Mouse (Mus musculus) MEL (cell line): Measurements from ENCODE around the gene Eef1a2. TPM values are rescaled to one million over a fixed set of nuclear protein-coding genes. Genes with fewer than 3 reads are reported as not detected.

Experiments
- DNase-seq: peaks from one replicate; pipeline ENCODE4 v3.0.0; 2011; ENCODE audit warnings: low read depth, low spot score
- H3K27ac ChIP-seq: 2 replicates; pipeline ENCODE4 v1.5.1; 2012; ENCODE audit warnings: low read depth, mild to moderate bottlenecking, control low read depth, low read length, moderate library complexity; ENCODE audit not compliant: control insufficient read depth
- H3K27me3 ChIP-seq, 2 experiments: fragments of 150-350 bp in 1 of 2; sonication (generic) in 1 of 2; 2 replicates each; pipeline ENCODE4 v1.6.1; 2012; ENCODE audit warnings: low read length in 2 of 2, mild to moderate bottlenecking in 2 of 2, improper control_type of control experiment in 1 of 2, moderate library complexity in 1 of 2; ENCODE audit not compliant: insufficient read depth in 2 of 2, control insufficient read depth in 1 of 2
- H3K36me3 ChIP-seq, 2 experiments: 2 replicates each; pipeline ENCODE4 v1.6.1; 2012 to 2014; ENCODE audit warnings: low read length in 2 of 2, improper control_type of control experiment in 1 of 2, inconsistent platforms in 1 of 2, mild to moderate bottlenecking in 1 of 2; ENCODE audit not compliant: insufficient read depth in 2 of 2, control insufficient read depth in 1 of 2
- H3K4me1 ChIP-seq, 2 experiments: fragments of 150-350 bp in 1 of 2; sonication (generic) in 1 of 2; 2 replicates each; pipeline ENCODE4 v1.6.1; 2012; ENCODE audit warnings: low read length in 2 of 2, improper control_type of control experiment in 1 of 2, mild to moderate bottlenecking in 1 of 2; ENCODE audit not compliant: insufficient read depth in 2 of 2, control insufficient read depth in 1 of 2
- H3K4me3 ChIP-seq, 2 experiments: fragments of 150-350 bp in 1 of 2; sonication (generic) in 1 of 2; 2 replicates each; pipeline ENCODE4 v1.5.1; 2012; ENCODE audit warnings: low read depth in 2 of 2, low read length in 2 of 2, mild to moderate bottlenecking in 2 of 2, moderate library complexity in 2 of 2, control low read depth in 1 of 2, improper control_type of control experiment in 1 of 2; ENCODE audit not compliant: control insufficient read depth in 1 of 2, insufficient read depth in 1 of 2
- H3K79me2 ChIP-seq: 2 replicates; pipeline ENCODE4 v1.6.1; 2012; ENCODE audit warnings: mild to moderate bottlenecking, low read length, moderate library complexity; ENCODE audit not compliant: control insufficient read depth, poor library complexity, insufficient read depth
- H3K9ac ChIP-seq: 2 replicates; pipeline ENCODE4 v1.6.1; 2012; ENCODE audit warnings: low read depth, mild to moderate bottlenecking, control low read depth, low read length, moderate library complexity; ENCODE audit not compliant: control insufficient read depth, poor library complexity, severe bottlenecking
- H3K9me3 ChIP-seq: fragments of 150-350 bp; sonication (generic); replicated peaks from 2 replicates; pipeline ENCODE4 v1.6.1; 2012; ENCODE audit warnings: mild to moderate bottlenecking, low read length, improper control_type of control experiment, moderate library complexity; ENCODE audit not compliant: insufficient read depth
- BHLHE40 ChIP-seq: IDR thresholded peaks from 2 replicates; pipeline ENCODE4 v1.6.1; 2012; ENCODE audit warnings: low read depth, mild to moderate bottlenecking, inconsistent platforms, low read length, improper control_type of control experiment, borderline replicate concordance
- CHD1 ChIP-seq: IDR thresholded peaks from 2 replicates; pipeline ENCODE4 v1.6.1; 2012; ENCODE audit warnings: low read depth, mild to moderate bottlenecking, inconsistent platforms, low read length, improper control_type of control experiment
- CHD2 ChIP-seq: IDR thresholded peaks from 2 replicates; pipeline ENCODE4 v1.6.1; 2011; ENCODE audit warnings: low read length, improper control_type of control experiment
- CTCF ChIP-seq, 3 experiments: IDR thresholded peaks in 2 of 3; conservative IDR thresholded peaks in 1 of 3; 2 replicates each; pipeline ENCODE4 v1.5.1; 2011 to 2012; ENCODE audit warnings: low read length in 3 of 3, low read depth in 2 of 3, mild to moderate bottlenecking in 2 of 3, improper control_type of control experiment in 1 of 3, inconsistent platforms in 1 of 3, mixed read lengths in 1 of 3, moderate library complexity in 1 of 3; ENCODE audit not compliant: control insufficient read depth in 1 of 3, insufficient read depth in 1 of 3, poor library complexity in 1 of 3, severe bottlenecking in 1 of 3
- EP300 ChIP-seq, 2 experiments: IDR thresholded peaks; 2 replicates each; pipeline ENCODE4 v1.6.1; 2011; ENCODE audit warnings: improper control_type of control experiment in 2 of 2, low read length in 2 of 2, low read depth in 1 of 2, mild to moderate bottlenecking in 1 of 2
- GABPA ChIP-seq: IDR thresholded peaks from 2 replicates; pipeline ENCODE4 v1.6.1; 2012; ENCODE audit warnings: low read depth, mild to moderate bottlenecking, inconsistent platforms, low read length, improper control_type of control experiment, moderate library complexity
- JUND ChIP-seq: IDR thresholded peaks from 2 replicates; pipeline ENCODE4 v1.6.1; 2011; ENCODE audit warnings: low read depth, mild to moderate bottlenecking, improper control_type of control experiment, low read length
- MAFK ChIP-seq: IDR thresholded peaks from 2 replicates; pipeline ENCODE4 v1.6.1; 2011; ENCODE audit warnings: low read depth, mild to moderate bottlenecking, low read length, improper control_type of control experiment, borderline replicate concordance
- MAX ChIP-seq: IDR thresholded peaks from 2 replicates; pipeline ENCODE4 v1.6.1; 2011; ENCODE audit warnings: low read length, improper control_type of control experiment
- MEF2A ChIP-seq: IDR thresholded peaks from 2 replicates; pipeline ENCODE4 v1.6.1; 2014; ENCODE audit warnings: low read depth, mild to moderate bottlenecking, inconsistent platforms, low read length, improper control_type of control experiment; ENCODE audit not compliant: poor library complexity, insufficient replicate concordance, severe bottlenecking; ENCODE audit errors: extremely low read depth
- MXI1 ChIP-seq: IDR thresholded peaks from 2 replicates; pipeline ENCODE4 v1.6.1; 2011; ENCODE audit warnings: mild to moderate bottlenecking, low read depth, low read length, improper control_type of control experiment
- MYB ChIP-seq: IDR thresholded peaks from 2 replicates; pipeline ENCODE4 v1.6.1; 2011; ENCODE audit warnings: mild to moderate bottlenecking, low read depth, low read length, improper control_type of control experiment
- MYC ChIP-seq: IDR thresholded peaks from 2 replicates; pipeline ENCODE4 v1.6.1; 2011; ENCODE audit warnings: low read depth, mild to moderate bottlenecking, low read length, improper control_type of control experiment, moderate library complexity
- NELFE ChIP-seq: IDR thresholded peaks from 2 replicates; pipeline ENCODE4 v1.6.1; 2011; ENCODE audit warnings: low read depth, low read length, improper control_type of control experiment
- NRF1 ChIP-seq: IDR thresholded peaks from 2 replicates; pipeline ENCODE4 v1.6.1; 2014; ENCODE audit warnings: low read depth, mild to moderate bottlenecking, inconsistent platforms, low read length, improper control_type of control experiment, moderate library complexity; ENCODE audit not compliant: poor library complexity, insufficient read depth, severe bottlenecking
- POLR2AphosphoS2 ChIP-seq: IDR thresholded peaks from 2 replicates; pipeline ENCODE4 v1.6.1; 2011; ENCODE audit warnings: low read length, improper control_type of control experiment
- RCOR1 ChIP-seq: IDR thresholded peaks from 2 replicates; pipeline ENCODE4 v1.6.1; 2012; ENCODE audit warnings: low read depth, mild to moderate bottlenecking, inconsistent platforms, low read length, improper control_type of control experiment
- TAL1 ChIP-seq: IDR thresholded peaks from 2 replicates; pipeline ENCODE4 v1.6.1; 2012; ENCODE audit warnings: mild to moderate bottlenecking, inconsistent platforms, low read length, moderate library complexity, mixed read lengths
- TBP ChIP-seq: IDR thresholded peaks from 2 replicates; pipeline ENCODE4 v1.8.0; 2011; ENCODE audit warnings: low read depth, low read length, improper control_type of control experiment
- TCF12 ChIP-seq: IDR thresholded peaks from 2 replicates; pipeline ENCODE4 v1.6.1; 2014; ENCODE audit warnings: low read depth, mild to moderate bottlenecking, inconsistent platforms, low read length, improper control_type of control experiment, moderate library complexity
- UBTF ChIP-seq: IDR thresholded peaks from 2 replicates; pipeline ENCODE4 v1.6.1; 2012; ENCODE audit warnings: low read depth, mild to moderate bottlenecking, inconsistent platforms, low read length, improper control_type of control experiment, moderate library complexity, borderline replicate concordance; ENCODE audit not compliant: insufficient read depth
- USF1 ChIP-seq: IDR thresholded peaks from 2 replicates; pipeline ENCODE4 v1.6.1; 2014; ENCODE audit warnings: low read depth, mild to moderate bottlenecking, inconsistent platforms, low read length, improper control_type of control experiment, moderate library complexity
- USF2 ChIP-seq, 2 experiments: IDR thresholded peaks; 2 replicates each; pipeline ENCODE4 v1.6.1; 2011 to 2012; ENCODE audit warnings: improper control_type of control experiment in 2 of 2, low read length in 2 of 2, borderline replicate concordance in 1 of 2, inconsistent platforms in 1 of 2, low read depth in 1 of 2, mild to moderate bottlenecking in 1 of 2; ENCODE audit not compliant: insufficient read depth in 1 of 2
- ZC3H11A ChIP-seq: IDR thresholded peaks from 2 replicates; pipeline ENCODE4 v1.6.1; 2012; ENCODE audit warnings: low read depth, mild to moderate bottlenecking, inconsistent platforms, low read length, improper control_type of control experiment
- ZMIZ1 ChIP-seq: IDR thresholded peaks from 2 replicates; pipeline ENCODE4 v1.6.1; 2012; ENCODE audit warnings: low read depth, mild to moderate bottlenecking, inconsistent platforms, low read length, improper control_type of control experiment, moderate library complexity
- polyA plus RNA-seq, 2 experiments: library from polyadenylated mRNA; stranded (reverse) in 1 of 2; unstranded in 1 of 2; fragments of >175 nt in 1 of 2; fragments of >200 nt in 1 of 2; gene quantifications; 2 replicates each; pipeline versions ENCODE4 v1.2.1 to v1.2.4; 2012; ENCODE audit warnings: low replicate concordance in 2 of 2, low read depth in 1 of 2; ENCODE audit not compliant: insufficient read length in 2 of 2, insufficient read depth in 1 of 2, missing spikeins in 1 of 2
- total RNA-seq: library from RNA; depleted of rRNA; stranded (reverse); fragments of 300-350 nt; gene quantifications from 2 replicates; pipeline ENCODE4 v1.2.3, GENCODE M21; 2012

The Eef1a2 gene
- total and polyA plus RNA-seq, 3 experiments = not detected

- no peaks in the 10 kb centered on the region for H3K4me1 ChIP-seq
- TF ChIP-seq GABPA = no peak
- TF ChIP-seq MAX = no peak
- TF ChIP-seq ZC3H11A = no peak
- TF ChIP-seq CHD2 = no peak
- no peak for TF ChIP-seq BHLHE40
- no peak for TF ChIP-seq ZMIZ1
- no peak for TF ChIP-seq USF2 (IDR thresholded peaks at IDR 0.05; ENCODE audit: borderline replicate concordance in 1 of 2, insufficient read depth in 1 of 2, low read depth in 1 of 2, low read length in 2 of 2)
- TF ChIP-seq UBTF = no peak
- no peak for TF ChIP-seq TBP
- TF ChIP-seq MEF2A = no peak
- TF ChIP-seq USF1 = no peak
- no peak for TF ChIP-seq MXI1
- DNase-seq = no peak
- no peaks in the 10 kb centered on the region for H3K9me3 ChIP-seq
- no peak overlapping the region for H3K27ac ChIP-seq
- H3K36me3 ChIP-seq = no peaks in the 10 kb centered on the region
- no peaks in the 10 kb centered on the region; a peak in 1 of 4 replicates for H3K27me3 ChIP-seq
- no peaks in the 10 kb centered on the region for H3K79me2 ChIP-seq
- H3K9ac ChIP-seq = no peak overlapping the region
- no peak overlapping the region for H3K4me3 ChIP-seq
These were observed 4.1 kb downstream of the Eef1a2 start for GRCm38 (mm10) chr2:181152701-181153100.

DNA sequence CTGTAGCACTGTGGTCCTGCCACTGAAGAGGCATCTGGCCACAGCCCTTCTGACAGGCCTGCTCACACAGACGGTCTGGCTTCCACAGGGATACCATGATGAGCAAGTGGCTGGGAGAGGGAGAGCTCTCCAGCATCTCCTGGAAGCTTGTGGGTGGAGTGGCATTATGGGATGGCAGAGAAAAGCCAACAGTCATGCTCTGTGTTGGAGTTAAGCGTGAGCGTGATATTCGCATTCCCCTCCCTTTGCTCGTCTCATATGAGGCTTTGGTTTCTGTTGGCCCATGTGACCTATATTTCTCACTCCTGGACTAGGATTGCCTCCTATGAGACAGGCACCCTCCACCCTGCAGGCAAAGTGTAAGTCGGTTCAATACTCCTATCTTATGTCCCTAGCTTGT lies 6.5 kb downstream of the Eef1a2 start:
- Histone ChIP-seq H3K4me3 (no peak overlapping the region), H3K27me3 (no peaks in the 10 kb centered on the region; a peak in 1 of 4 replicates), H3K9ac (no peak overlapping the region), H3K9me3 (no peaks in the 10 kb centered on the region), H3K27ac (no peak overlapping the region), H3K79me2 (no peaks in the 10 kb centered on the region)
- TF ChIP-seq MAX = no peak
- no peak for TF ChIP-seq UBTF
- no peak for TF ChIP-seq GABPA
- TF ChIP-seq BHLHE40 = no peak
- no peak for TF ChIP-seq NELFE
- TF ChIP-seq MYB = no peak
- TF ChIP-seq, all 39 proteins: peak for 0
- H3K4me1 ChIP-seq = no peaks in the 10 kb centered on the region
- no peak for DNase-seq
- H3K36me3 ChIP-seq = no peaks in the 10 kb centered on the region

DNA sequence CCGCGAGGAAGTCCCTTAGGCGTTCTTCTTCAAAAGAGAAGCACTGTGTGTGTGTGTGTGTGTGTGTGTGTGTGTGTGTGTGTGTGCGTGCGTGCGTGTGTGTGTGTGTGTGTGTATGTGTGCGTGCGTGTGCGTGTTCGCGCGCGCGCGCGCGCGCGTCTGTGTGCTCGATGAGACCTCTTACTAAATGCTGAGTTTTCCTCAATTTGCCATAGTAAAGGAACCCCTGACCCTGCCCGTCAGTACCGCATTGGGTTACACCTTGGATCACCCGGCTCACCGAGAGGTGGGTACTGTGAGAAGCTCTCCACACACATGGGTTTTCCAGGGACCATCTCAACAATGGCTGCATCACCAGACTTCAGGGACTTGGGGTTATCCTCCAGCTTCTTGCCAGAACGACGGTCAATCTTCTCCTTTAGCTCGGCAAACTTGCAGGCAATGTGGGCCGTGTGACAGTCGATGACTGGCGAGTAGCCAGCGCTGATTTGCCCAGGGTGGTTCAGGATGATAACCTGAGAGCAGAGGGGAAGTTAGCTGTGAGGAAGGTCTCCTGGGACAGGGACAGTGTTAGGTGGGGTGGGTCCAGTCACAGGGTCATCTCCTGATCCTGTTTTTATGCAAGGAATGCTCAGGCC lies 8.4 kb downstream of the Eef1a2 start:
- no peaks in the 10 kb centered on the region for H3K79me2 ChIP-seq

More for the DNA sequence above, 8.4 kb downstream of the Eef1a2 start:
- Histone ChIP-seq H3K27me3 (no peaks in the 10 kb centered on the region; a peak in 1 of 4 replicates), H3K9me3 (no peaks in the 10 kb centered on the region), H3K4me3 (no peak overlapping the region), H3K9ac (no peak overlapping the region), H3K4me1 (no peaks in the 10 kb centered on the region), H3K36me3 (no peaks in the 10 kb centered on the region), H3K27ac (no peak overlapping the region)
- no peak for DNase-seq
- TF ChIP-seq CHD1 (no peak), POLR2AphosphoS2 (no peak), TAL1 (no peak), MYB (no peak), MXI1 (no peak), EP300 (IDR thresholded peaks at IDR 0.05; ENCODE audit: low read depth in 1 of 2, low read length in 2 of 2) (no peak), RCOR1 (no peak), NRF1 (no peak), MAFK (no peak), CTCF (IDR thresholded peaks at IDR 0.05 in 2 of 3, conservative IDR thresholded peaks at IDR 0.05 in 1 of 3; ENCODE audit: control insufficient read depth in 1 of 3, insufficient read depth in 1 of 3, low read depth in 2 of 3, low read length in 3 of 3, poor library complexity in 1 of 3, severe bottlenecking in 1 of 3) (no peak), ZMIZ1 (no peak), JUND (no peak), MYC (no peak), TCF12 (no peak), USF2 (IDR thresholded peaks at IDR 0.05; ENCODE audit: borderline replicate concordance in 1 of 2, insufficient read depth in 1 of 2, low read depth in 1 of 2, low read length in 2 of 2) (no peak)
